Mouse (Mus musculus) small intestine, adult 2 months (tissue): ENCODE data around the gene Sv2c. TPM values are rescaled to one million over a fixed set of nuclear protein-coding genes. Genes with fewer than 3 reads are reported as not detected.
A peak's percentile ranks its signal among the peaks of the same experiment; 100 is the strongest.

Experiments
- H3K27ac ChIP-seq: fragments of 200-500 bp; 2 replicates; pipeline ENCODE4 v1.5.1; 2012; ENCODE audit warnings: low read depth, low read length, control low read depth, inconsistent platforms; ENCODE audit not compliant: insufficient read depth
- H3K27me3 ChIP-seq: fragments of 200-500 bp; 2 replicates; pipeline ENCODE4 v1.6.1; 2012; ENCODE audit warnings: mild to moderate bottlenecking, moderate library complexity, low read length, inconsistent platforms; ENCODE audit not compliant: control insufficient read depth, insufficient read depth
- H3K36me3 ChIP-seq: fragments of 200-500 bp; 2 replicates; pipeline ENCODE4 v1.6.1; 2012; ENCODE audit warnings: mild to moderate bottlenecking, low read length, control low read depth, inconsistent platforms; ENCODE audit not compliant: control insufficient read depth, insufficient read depth
- H3K4me1 ChIP-seq: fragments of 200-500 bp; 2 replicates; pipeline ENCODE4 v1.6.1; 2012; ENCODE audit warnings: low read length, inconsistent platforms, mixed read lengths; ENCODE audit not compliant: control insufficient read depth, insufficient read depth, insufficient read length
- H3K4me3 ChIP-seq: fragments of 200-500 bp; 2 replicates; pipeline ENCODE4 v1.5.1; 2012; ENCODE audit warnings: low read depth, mild to moderate bottlenecking, control low read depth, inconsistent platforms, low read length, moderate library complexity
- CTCF ChIP-seq: fragments of 200-500 bp; IDR thresholded peaks from 2 replicates; pipeline ENCODE4 v1.5.1; 2012; ENCODE audit warnings: low read depth, mild to moderate bottlenecking, control low read depth, inconsistent platforms, low read length, moderate library complexity, mixed read lengths; ENCODE audit not compliant: insufficient replicate concordance, insufficient read length; ENCODE audit errors: extremely low read depth
- POLR2A ChIP-seq: fragments of 200-500 bp; IDR thresholded peaks from 2 replicates; pipeline ENCODE4 v1.6.1; 2012; ENCODE audit warnings: low read depth, mild to moderate bottlenecking, control low read depth, inconsistent platforms, low read length, moderate library complexity
- WGBS: fragments of 180-500 bp; shearing (Covaris S2); methylation state at CpG from one replicate; pipeline ENCODE4 v1.1.7; 2018; 5-methylcytosine and 5-hydroxymethylcytosine counted together
- polyA plus RNA-seq: library from polyadenylated mRNA; depleted of rRNA; stranded (reverse); fragments of >200 nt; gene quantifications from 2 replicates; pipeline ENCODE4 v1.2.3, GENCODE M21; 2012; rRNA removed

Sv2c gene
- 0.06 and 0.25 TPM in 2 replicates for polyA plus RNA-seq

DNA sequence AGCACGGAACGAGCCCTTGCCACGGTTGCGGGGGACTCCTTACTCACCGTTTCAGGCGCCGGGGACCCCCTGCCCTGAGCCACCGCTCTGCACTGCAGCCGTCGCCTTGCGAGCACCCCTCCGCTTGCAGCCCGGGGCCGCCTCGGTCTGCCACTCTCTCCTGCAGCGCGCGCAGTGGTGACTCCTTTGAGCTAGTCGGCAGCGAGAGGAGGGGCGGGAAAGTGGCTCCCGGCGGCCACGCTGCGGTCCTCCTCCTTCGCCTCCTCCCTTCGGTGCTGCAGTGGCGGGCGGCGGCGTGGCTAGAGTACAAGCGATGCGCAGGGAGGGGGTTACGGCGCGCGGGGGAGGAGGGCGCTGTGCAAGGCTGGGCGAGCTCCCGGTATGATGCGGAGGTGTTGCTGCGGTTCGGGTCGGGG lies at the start of gene Sv2c:
Gene Sv2c (minus strand): TSS at position 177 of the 416 bp plus-strand sequence.
- H3K27me3 ChIP-seq, result peaks cover 30% of the 10 kb centered on the region
- H3K27ac ChIP-seq, result no peak within 1 kb of the TSS
- H3K4me3 ChIP-seq, result peak within 1 kb of the TSS; percentile 26
- peaks cover 7% of the 10 kb centered on the region for H3K4me1 ChIP-seq
- TF ChIP-seq POLR2A (no peak), CTCF (no peak)
- H3K36me3 ChIP-seq, result no peaks in the 10 kb centered on the region
- WGBS, result 2% methylated on average over 44 of the region's 44 CpGs

DNA sequence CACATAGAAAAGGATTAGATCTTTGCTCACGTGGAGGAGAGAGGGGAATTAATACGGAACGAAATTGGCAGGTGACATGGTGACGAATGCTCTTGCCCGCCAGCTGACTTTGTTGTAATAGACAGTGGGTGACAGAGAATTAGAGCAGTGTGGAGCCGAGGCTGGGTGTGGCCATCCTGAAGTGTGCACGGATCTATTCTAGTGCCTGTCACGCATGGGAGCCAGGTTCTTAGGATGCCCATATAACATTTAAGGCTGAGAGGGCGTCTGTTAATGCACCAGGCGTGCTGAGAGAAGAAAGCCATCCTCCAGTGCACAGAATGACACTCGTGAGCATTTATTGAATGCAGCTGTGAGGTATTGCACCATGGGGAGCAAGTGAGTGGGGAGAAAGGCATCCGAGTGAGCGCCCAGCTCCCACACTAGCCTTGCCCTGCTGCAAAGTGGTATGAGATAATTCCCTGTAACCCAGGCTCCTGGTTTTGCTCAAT lies 48.3 kb upstream of the Sv2c start:
- WGBS, result 69% methylated on average over 13 of the region's 13 CpGs
- TF ChIP-seq CTCF, result no peak
- TF ChIP-seq POLR2A, result no peak
- Histone ChIP-seq H3K36me3 (no peaks in the 10 kb centered on the region), H3K27me3 (no peaks in the 10 kb centered on the region), H3K27ac (no peak overlapping the region), H3K4me3 (no peak overlapping the region), H3K4me1 (no peaks in the 10 kb centered on the region)

GRCm38 (mm10) chr13:96175591-96176212 lies 43.3 kb upstream of the Sv2c start:
- TF ChIP-seq POLR2A (no peak), CTCF (no peak)
- Histone ChIP-seq H3K27me3 (no peaks in the 10 kb centered on the region), H3K4me3 (no peak overlapping the region), H3K27ac (no peak overlapping the region), H3K36me3 (no peaks in the 10 kb centered on the region), H3K4me1 (no peaks in the 10 kb centered on the region)
- WGBS, result 21% methylated on average over 8 of the region's 8 CpGs

GRCm38 (mm10) chr13:96173686-96174085 lies 41.3 kb upstream of the Sv2c start:
- 54% methylated on average over 3 of the region's 3 CpGs for WGBS
- TF ChIP-seq CTCF (no peak), POLR2A (no peak)
- H3K36me3 ChIP-seq, result no peaks in the 10 kb centered on the region
- H3K4me3 ChIP-seq, result no peak overlapping the region
- 0 out of 2 replicates have a peak, but pooled peaks cover 3% of the 10 kb centered on the region for H3K4me1 ChIP-seq
- no peak overlapping the region for H3K27ac ChIP-seq
- H3K27me3 ChIP-seq, result no peaks in the 10 kb centered on the region

DNA sequence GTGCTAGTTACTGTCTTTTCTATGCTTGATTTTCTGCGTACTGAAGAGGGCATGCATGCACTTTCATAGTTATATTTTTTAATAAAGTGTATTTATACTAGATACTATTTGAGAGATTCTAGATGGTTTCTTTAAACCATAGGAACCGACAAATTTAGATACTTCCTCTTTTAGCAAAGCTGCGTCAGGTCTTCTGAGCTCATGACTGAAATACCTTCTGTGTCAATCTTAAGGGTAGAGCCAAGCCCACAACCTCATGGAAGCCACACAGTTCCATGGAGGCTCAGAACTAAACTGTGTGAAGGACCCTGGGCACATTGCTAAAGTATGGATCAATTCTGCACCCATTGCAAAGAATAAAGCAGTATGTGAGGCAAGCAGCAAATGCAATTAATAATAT lies 39.9 kb upstream of the Sv2c start:
- H3K27me3 ChIP-seq, result no peaks in the 10 kb centered on the region
- no peaks in the 10 kb centered on the region for H3K36me3 ChIP-seq
- 0 out of 2 replicates have a peak, but pooled peaks cover 3% of the 10 kb centered on the region for H3K4me1 ChIP-seq
- TF ChIP-seq POLR2A, result no peak
- TF ChIP-seq CTCF, result no peak
- no peak overlapping the region for H3K4me3 ChIP-seq
- no peak overlapping the region for H3K27ac ChIP-seq
- 84% methylated on average over 3 of the region's 3 CpGs for WGBS

- 45% methylated on average over 11 of the region's 11 CpGs for WGBS
- Histone ChIP-seq H3K4me3 (no peak overlapping the region), H3K36me3 (no peaks in the 10 kb centered on the region), H3K27me3 (no peaks in the 10 kb centered on the region), H3K27ac (no peak overlapping the region), H3K4me1 (0 out of 2 replicates have a peak, but pooled peaks cover 3% of the 10 kb centered on the region)
- TF ChIP-seq POLR2A, result no peak
- no peak for TF ChIP-seq CTCF
These were observed 36.8 kb upstream of the Sv2c start for GRCm38 (mm10) chr13:96168991-96169665.

DNA sequence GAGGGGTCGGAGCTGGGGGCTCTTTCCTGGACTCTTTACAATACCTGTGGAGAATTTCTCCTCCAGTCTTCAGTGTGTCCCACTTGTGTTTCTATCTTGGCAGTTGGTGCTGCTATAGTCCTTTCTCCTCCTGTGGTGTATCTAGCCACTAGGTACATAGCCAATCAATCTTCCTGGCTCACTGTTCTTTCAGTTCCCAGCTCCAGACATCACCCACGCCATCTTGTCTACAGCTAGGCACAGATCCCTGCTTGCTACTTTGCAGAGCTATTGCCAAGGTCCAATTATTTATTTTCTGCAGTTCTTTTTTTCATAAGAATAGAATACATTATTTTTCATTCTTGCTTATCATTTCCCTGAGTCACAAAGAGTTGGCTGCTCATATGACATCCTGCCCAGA lies 34.2 kb upstream of the Sv2c start:
- Histone ChIP-seq H3K4me1 (0 out of 2 replicates have a peak, but pooled peaks cover 3% of the 10 kb centered on the region), H3K27me3 (no peaks in the 10 kb centered on the region), H3K4me3 (no peak overlapping the region), H3K36me3 (no peaks in the 10 kb centered on the region), H3K27ac (no peak overlapping the region)
- no peak for TF ChIP-seq POLR2A
- no peak for TF ChIP-seq CTCF
- 89% methylated on average over 2 of the region's 2 CpGs for WGBS
